Mouse (Mus musculus): ENCODE results near the gene Tbc1d10a. TPM values are rescaled to one million over a fixed set of nuclear protein-coding genes. Genes with fewer than 3 reads are reported as not detected.

Gene Tbc1d10a
- polyA plus RNA-seq, 1 experiment from 2014 or later = 37.4 TPM

GRCm38 (mm10) chr11:4207655-4208054 lies 21.1 kb downstream of the Tbc1d10a start:
- DNase-seq (ENCODE audit: low spot score) = no peak
- WGBS = 94% methylated on average over 9 of the region's 9 CpGs
- H3K27ac ChIP-seq = no peak overlapping the region
- no peak overlapping the region for H3K4me3 ChIP-seq
- no peaks in the 10 kb centered on the region for H3K9me3 ChIP-seq (replicated peaks)
- H3K4me1 ChIP-seq = no peaks in the 10 kb centered on the region
- no peaks in the 10 kb centered on the region for H3K27me3 ChIP-seq (ENCODE audit: low read depth, poor library complexity, severe bottlenecking)
- peaks cover 57% of the 10 kb centered on the region for H3K36me3 ChIP-seq

- Histone ChIP-seq H3K4me3 (no peak overlapping the region), H3K4me1 (no peaks in the 10 kb centered on the region), H3K27me3 (ENCODE audit: low read depth, poor library complexity, severe bottlenecking) (no peaks in the 10 kb centered on the region), H3K27ac (no peak overlapping the region), H3K36me3 (peaks cover 76% of the 10 kb centered on the region), H3K9me3 (replicated peaks) (no peaks in the 10 kb centered on the region)
- DNase-seq (ENCODE audit: low spot score) = no peak
- WGBS = 80% methylated on average over 5 of the region's 5 CpGs
Measured at GRCm38 (mm10) chr11:4209556-4209955, 23.0 kb downstream of the Tbc1d10a start.

DNA sequence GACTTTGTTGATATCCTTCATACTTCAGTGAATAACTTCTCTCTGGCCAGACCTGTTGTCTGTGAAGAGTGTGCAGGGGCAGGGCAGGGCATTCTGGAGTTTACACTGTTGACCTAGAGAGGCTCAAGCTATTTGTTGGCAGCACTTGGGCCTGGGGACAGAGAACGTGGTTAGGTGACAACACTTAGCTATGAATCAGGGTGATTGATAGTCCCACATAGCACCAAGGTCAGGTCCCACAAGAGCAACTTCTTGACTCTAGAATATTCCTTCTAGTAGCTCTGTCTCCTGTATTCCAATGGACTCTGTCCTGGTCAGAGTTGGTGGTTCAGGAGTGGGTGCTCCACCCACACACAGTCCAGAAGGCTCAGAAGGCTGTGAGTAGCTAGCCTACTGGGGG lies 24.2 kb downstream of the Tbc1d10a start:
- no peak overlapping the region for H3K27ac ChIP-seq
- no peaks in the 10 kb centered on the region for H3K9me3 ChIP-seq (replicated peaks)
- H3K4me1 ChIP-seq = no peaks in the 10 kb centered on the region
- no peak for DNase-seq (ENCODE audit: low spot score)
- WGBS = 65% methylated on average over 1 of the region's 1 CpGs
- H3K36me3 ChIP-seq = peaks cover 85% of the 10 kb centered on the region
- no peak overlapping the region for H3K4me3 ChIP-seq
- no peaks in the 10 kb centered on the region for H3K27me3 ChIP-seq (ENCODE audit: low read depth, poor library complexity, severe bottlenecking)

DNA sequence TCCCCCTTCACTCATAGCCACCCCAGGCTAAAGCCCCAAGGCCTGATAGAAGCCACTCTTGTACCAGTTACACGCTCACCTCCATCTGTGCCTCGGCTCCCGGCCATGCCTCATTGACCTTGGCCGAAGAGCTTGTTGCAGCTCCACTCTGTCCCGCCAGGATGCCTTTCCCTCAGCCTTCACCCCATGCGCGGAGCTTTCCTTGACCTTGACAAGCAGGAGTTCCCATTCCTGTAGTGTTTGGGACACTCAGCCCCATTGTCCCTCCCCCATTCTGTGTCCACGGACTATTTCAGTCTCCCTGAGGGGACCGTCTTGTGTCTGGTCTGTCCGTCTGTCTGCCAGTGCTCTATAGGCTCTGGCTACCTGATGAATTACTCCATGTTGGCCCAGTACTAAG lies 26.5 kb downstream of the Tbc1d10a start:
- peaks cover 67% of the 10 kb centered on the region for H3K36me3 ChIP-seq
- peaks cover 5% of the 10 kb centered on the region for H3K4me1 ChIP-seq
- H3K27me3 ChIP-seq (ENCODE audit: low read depth, poor library complexity, severe bottlenecking) = peaks cover 8% of the 10 kb centered on the region
- H3K4me3 ChIP-seq = no peak overlapping the region
- 96% methylated on average over 10 of the region's 10 CpGs for WGBS
- DNase-seq (ENCODE audit: low spot score) = no peak
- H3K9me3 ChIP-seq (replicated peaks) = no peaks in the 10 kb centered on the region
- no peak overlapping the region for H3K27ac ChIP-seq

DNA sequence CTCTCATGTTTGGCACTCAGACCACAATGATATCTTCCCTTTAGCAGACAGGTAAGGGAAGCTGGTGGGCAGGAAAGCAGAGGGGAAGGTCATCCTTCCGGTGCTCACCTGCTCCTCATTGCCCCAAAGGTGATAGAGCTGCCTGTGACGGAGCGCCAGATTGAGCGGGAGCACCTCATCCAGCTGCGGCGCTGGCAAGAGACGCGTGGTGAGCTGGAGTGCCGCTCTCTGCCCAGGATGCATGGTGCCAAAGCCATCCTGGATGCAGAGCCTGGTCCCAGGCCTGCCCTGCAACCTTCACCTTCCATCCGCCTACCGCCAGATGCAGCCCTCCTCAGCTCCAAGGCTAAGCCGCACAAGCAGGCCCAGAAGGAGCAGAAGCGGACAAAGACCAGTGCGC lies 28.0 kb downstream of the Tbc1d10a start:
- no peak overlapping the region for H3K4me3 ChIP-seq
- H3K27me3 ChIP-seq (ENCODE audit: low read depth, poor library complexity, severe bottlenecking) = peaks cover 22% of the 10 kb centered on the region
- peaks cover 58% of the 10 kb centered on the region for H3K36me3 ChIP-seq
- no peak overlapping the region for H3K27ac ChIP-seq
- no peaks in the 10 kb centered on the region for H3K9me3 ChIP-seq (replicated peaks)
- 94% methylated on average over 14 of the region's 14 CpGs for WGBS
- peaks cover 16% of the 10 kb centered on the region for H3K4me1 ChIP-seq
- no peak for DNase-seq (ENCODE audit: low spot score)

DNA sequence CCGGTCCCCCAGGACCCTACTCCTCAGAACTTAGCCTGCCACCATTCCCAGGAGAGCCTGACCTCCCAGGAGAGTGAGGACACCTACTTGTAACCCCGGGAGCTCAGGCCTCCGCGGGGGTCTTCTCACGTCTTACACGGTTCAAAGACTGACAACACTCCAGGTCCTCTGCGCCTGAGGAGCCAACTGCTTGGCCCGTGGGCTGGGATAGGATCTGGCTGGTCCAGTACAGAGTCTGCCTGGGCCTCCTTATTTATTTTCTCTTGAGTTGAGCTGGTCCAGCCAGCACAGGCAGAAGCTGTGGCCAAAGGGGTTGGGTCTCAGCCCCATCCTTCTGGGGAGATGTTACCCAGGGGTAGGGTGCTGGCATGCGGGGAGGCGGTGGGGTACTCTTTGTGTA lies 28.5 kb downstream of the Tbc1d10a start:
- Histone ChIP-seq H3K36me3 (peaks cover 53% of the 10 kb centered on the region), H3K27ac (no peak overlapping the region), H3K4me1 (peaks cover 16% of the 10 kb centered on the region), H3K27me3 (ENCODE audit: low read depth, poor library complexity, severe bottlenecking) (peaks cover 27% of the 10 kb centered on the region), H3K9me3 (replicated peaks) (no peaks in the 10 kb centered on the region), H3K4me3 (no peak overlapping the region)
- no peak for DNase-seq (ENCODE audit: low spot score)
- WGBS = 78% methylated on average over 10 of the region's 10 CpGs

GRCm38 (mm10) chr11:4216248-4217000 lies 29.8 kb downstream of the Tbc1d10a start:
- Histone ChIP-seq H3K9me3 (replicated peaks) (no peaks in the 10 kb centered on the region), H3K36me3 (peaks cover 43% of the 10 kb centered on the region), H3K4me3 (no peak overlapping the region), H3K27ac (no peak overlapping the region), H3K27me3 (ENCODE audit: low read depth, poor library complexity, severe bottlenecking) (peaks cover 36% of the 10 kb centered on the region), H3K4me1 (peaks cover 16% of the 10 kb centered on the region)
- WGBS = 88% methylated on average over 9 of the region's 9 CpGs
- DNase-seq (ENCODE audit: low spot score) = no peak

GRCm38 (mm10) chr11:4217914-4218629 lies 31.5 kb downstream of the Tbc1d10a start, which contains the start of gene Castor1:
Castor1 (plus strand) TSS chr11:4218225.
- peaks cover 28% of the 10 kb centered on the region for H3K36me3 ChIP-seq
- H3K4me3 ChIP-seq = peak within 1 kb of the TSS; percentile 63
- H3K27me3 ChIP-seq (ENCODE audit: low read depth, poor library complexity, severe bottlenecking) = peaks cover 40% of the 10 kb centered on the region
- H3K27ac ChIP-seq = peak within 1 kb of the TSS; percentile 72
- peaks cover 16% of the 10 kb centered on the region for H3K4me1 ChIP-seq
- 2% methylated on average over 56 of the region's 56 CpGs for WGBS
- H3K9me3 ChIP-seq (replicated peaks) = no peaks in the 10 kb centered on the region
- DNase-seq (ENCODE audit: low spot score) = peak; percentile 84

DNA sequence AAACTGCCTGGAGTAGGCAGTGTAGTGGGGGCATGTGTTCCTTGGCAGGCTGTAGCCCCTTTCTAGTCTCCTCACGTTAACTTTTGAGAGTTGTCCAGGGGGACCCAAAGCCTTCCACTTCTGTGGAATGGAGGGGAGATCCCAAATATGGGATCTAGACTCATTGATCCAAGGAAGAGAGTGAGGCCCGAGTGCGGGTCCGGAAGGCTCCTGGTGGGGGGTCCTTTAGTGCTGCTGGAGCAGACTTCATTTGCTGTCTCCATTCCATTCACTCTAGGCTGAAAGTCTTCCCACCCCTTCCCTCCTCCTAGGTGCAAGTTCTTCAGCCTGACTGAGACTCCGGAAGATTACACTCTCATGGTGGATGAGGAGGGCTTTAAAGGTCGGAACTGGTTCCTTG lies 32.0 kb downstream of the Tbc1d10a start:
- Histone ChIP-seq H3K4me3 (peak overlapping the region; percentile 63), H3K27me3 (ENCODE audit: low read depth, poor library complexity, severe bottlenecking) (peaks cover 40% of the 10 kb centered on the region), H3K36me3 (peaks cover 22% of the 10 kb centered on the region), H3K9me3 (replicated peaks) (no peaks in the 10 kb centered on the region), H3K27ac (peak overlapping the region; percentile 72), H3K4me1 (peaks cover 16% of the 10 kb centered on the region)
- no peak for DNase-seq (ENCODE audit: low spot score)
- 5% methylated on average over 6 of the region's 6 CpGs for WGBS

- Histone ChIP-seq H3K4me3 (no peak overlapping the region), H3K27me3 (ENCODE audit: low read depth, poor library complexity, severe bottlenecking) (peaks cover 40% of the 10 kb centered on the region), H3K27ac (no peak overlapping the region), H3K36me3 (peaks cover 15% of the 10 kb centered on the region), H3K4me1 (peaks cover 16% of the 10 kb centered on the region), H3K9me3 (replicated peaks) (no peaks in the 10 kb centered on the region)
- DNase-seq (ENCODE audit: low spot score) = peak; percentile 47
- 11% methylated on average over 2 of the region's 2 CpGs for WGBS
Measured at GRCm38 (mm10) chr11:4219317-4219751, 32.7 kb downstream of the Tbc1d10a start.

DNA sequence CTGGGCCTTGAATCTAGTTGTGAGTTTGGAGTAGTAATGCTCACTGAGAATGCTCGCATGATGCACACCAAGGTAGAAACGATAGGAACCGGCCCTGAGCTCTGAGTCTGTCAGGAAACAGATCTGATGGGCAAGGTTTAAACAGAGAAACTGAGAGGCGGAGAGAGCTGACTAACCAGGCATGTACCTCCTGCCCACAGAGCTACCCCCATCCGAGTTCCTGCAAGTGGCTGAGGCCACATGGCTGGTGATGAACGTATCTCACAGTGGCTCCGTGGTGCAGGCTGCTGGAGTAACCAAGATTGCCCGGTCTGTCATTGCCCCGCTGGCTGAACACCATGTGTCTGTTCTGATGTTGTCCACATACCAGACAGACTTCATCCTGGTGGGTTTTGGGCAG lies 33.3 kb downstream of the Tbc1d10a start:
- peaks cover 16% of the 10 kb centered on the region for H3K4me1 ChIP-seq
- no peak overlapping the region for H3K27ac ChIP-seq
- no peak overlapping the region for H3K4me3 ChIP-seq
- no peak for DNase-seq (ENCODE audit: low spot score)
- 64% methylated on average over 9 of the region's 9 CpGs for WGBS
- peaks cover 9% of the 10 kb centered on the region for H3K36me3 ChIP-seq
- peaks cover 40% of the 10 kb centered on the region for H3K27me3 ChIP-seq (ENCODE audit: low read depth, poor library complexity, severe bottlenecking)
- H3K9me3 ChIP-seq (replicated peaks) = no peaks in the 10 kb centered on the region

DNA sequence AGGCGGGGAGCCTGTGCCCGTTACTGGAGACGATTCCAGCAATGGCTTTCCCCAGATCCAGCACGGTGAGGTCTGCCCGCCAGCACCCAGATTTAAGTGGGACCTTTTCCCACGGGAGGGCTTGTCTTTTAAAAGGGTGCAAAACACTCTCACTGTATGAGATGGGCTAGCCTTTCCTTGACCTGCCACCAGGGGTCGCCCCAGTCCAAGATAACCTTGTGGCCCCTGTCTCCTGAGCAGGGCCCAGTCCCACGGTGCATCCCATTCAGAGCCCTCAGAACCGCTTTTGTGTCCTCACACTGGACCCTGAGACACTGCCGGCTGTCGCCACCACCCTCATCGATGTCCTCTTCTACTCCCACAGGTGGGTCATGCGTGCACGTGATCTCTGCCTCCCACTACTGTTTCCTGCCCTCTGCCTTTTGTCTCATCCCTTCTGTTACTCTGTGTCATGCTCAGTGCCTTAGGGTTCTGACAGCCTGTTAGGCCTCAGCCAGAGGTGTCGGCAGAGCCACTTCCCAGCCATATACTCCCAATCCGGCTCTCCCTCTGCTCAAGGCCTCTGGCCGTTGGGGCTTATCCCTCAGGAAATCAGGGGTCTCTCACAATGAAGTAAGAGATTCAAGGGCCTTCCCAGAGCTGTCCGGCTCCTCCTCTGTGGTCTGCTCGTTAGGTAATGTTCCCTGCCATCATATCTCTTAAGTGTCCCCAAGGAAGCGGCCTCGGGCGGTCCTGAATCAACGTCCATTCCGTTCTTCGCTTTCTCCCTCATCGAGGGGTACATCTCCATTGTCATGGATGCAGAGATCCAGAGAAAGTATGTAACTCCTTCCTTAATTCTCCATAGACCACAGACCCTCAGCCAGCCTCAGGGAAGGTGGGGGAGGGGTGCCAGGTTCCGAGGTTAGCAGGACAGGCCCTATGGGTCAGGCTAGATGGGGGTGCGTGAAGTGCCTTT lies 34.1 kb downstream of the Tbc1d10a start:
- Histone ChIP-seq H3K27me3 (ENCODE audit: low read depth, poor library complexity, severe bottlenecking) (peaks cover 40% of the 10 kb centered on the region), H3K9me3 (replicated peaks) (no peaks in the 10 kb centered on the region), H3K4me1 (peaks cover 16% of the 10 kb centered on the region), H3K36me3 (peaks cover 4% of the 10 kb centered on the region; the same call in 1 of the 2 replicates), H3K4me3 (no peak overlapping the region), H3K27ac (no peak overlapping the region)
- DNase-seq (ENCODE audit: low spot score) = peak; percentile 84
- WGBS = 50% methylated on average over 28 of the region's 28 CpGs
